Mouse (Mus musculus) frontal cortex, postnatal 25 days (tissue): Measurements from ENCODE around the gene Vmn1r78.
"Not testable (repeated sequence)": the region's sequence is repeated elsewhere in the genome, so short reads cannot be mapped to it uniquely, and the experiment has no call there.

Source experiments
- DNase-seq, 2 experiments: peaks; one replicate each; pipeline ENCODE4 v3.0.0; 2022; ENCODE audit warnings: low spot score in 2 of 2

The Vmn1r78 gene

GRCm38 (mm10) chr7:12149957-12150356, at the start of gene Vmn1r78:
TSS of gene Vmn1r78 (plus strand) at chr7:12150257.
- DNase-seq: no peak

DNA sequence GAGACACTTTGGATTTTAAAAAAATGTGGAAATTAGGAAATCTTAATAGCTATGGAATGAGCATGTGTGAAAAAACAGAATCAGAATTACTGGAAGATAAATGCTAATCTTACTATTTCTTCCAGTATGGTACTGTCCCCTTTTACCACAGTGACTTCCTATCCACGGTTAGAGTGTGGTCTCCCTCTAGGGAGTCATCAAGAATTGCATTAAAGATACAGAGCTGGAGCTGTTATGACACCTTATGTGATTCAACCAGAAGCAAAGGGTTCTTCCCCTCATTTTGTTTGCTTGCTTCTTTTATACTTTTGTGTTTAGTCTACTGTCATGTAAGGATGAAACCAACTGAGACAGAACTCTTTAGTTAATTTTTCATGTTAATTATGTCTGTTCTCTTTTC, 6.4 kb downstream of the Vmn1r78 start:
- DNase-seq: not testable (repeated sequence)

DNA sequence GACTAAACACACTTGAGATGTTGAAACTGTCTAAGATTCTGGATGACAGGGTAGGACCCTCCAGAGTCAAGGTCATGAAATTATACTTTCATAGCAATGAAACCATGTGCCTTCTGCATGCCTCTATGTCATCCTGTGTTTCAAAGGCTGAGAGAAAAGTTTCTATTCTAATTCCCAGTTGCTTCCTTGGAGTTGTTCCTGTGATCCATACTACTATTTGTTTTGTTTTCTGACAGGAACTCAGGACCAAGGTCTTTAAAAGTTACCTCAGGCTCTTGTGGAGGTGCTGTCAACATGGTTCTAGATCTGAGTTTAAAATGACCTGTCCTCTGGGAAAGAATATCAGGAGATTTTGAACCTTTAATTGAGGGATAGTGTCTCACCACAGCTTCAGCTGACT, 20.9 kb downstream of the Vmn1r78 start, which contains the start of gene Vmn1r79:
Vmn1r79 (plus strand) TSS at position 301 of the 400 bp plus-strand sequence.
- DNase-seq: not testable (repeated sequence)

GRCm38 (mm10) chr7:12172926-12173325, 22.9 kb downstream of the Vmn1r78 start:
- DNase-seq: not testable (repeated sequence)

DNA sequence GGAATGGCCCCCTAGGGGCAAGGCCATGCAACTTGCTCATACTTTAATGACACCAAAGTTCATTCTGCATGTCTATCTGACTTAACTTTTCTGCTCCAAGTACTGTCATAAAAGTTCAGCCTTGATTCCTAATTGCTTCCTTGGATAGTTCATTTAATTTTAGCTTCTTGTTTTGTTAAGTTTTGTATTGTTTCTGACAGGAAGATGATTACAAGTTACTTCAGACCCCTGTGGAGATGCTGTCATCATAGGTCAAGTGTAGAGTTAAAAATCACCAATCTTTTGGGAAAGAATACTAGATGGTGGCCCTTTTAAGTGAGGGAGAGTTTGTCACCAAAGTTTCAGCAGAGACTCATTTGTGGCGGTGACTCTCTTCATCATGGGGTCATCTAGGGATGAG, 38.9 kb downstream of the Vmn1r78 start, which contains the start of gene Vmn1r80:
Vmn1r80 (plus strand) TSS at position 301 of the 400 bp plus-strand sequence.
- no peak for DNase-seq

GRCm38 (mm10) chr7:12204141-12204540, 54.1 kb downstream of the Vmn1r78 start:
- no peak for DNase-seq
